Mouse (Mus musculus) Muller cell, postnatal 12 days (primary cell): Measurements from ENCODE around the gene Stk16.

ENCODE experiments used
- DNase-seq: peaks from one replicate; pipeline ENCODE4 v3.0.0-alpha.2; 2015; ENCODE audit errors: inconsistent ontology term

The Stk16 gene

GRCm38 (mm10) chr1:75210136-75211087 lies at the start of gene Stk16, which contains the start of gene Glb1l:
Stk16 (plus strand) TSS chr1:75210838.
Glb1l (minus strand) TSS chr1:75210813.
- DNase-seq = peak; percentile 92

GRCm38 (mm10) chr1:75168093-75168471 lies 42.6 kb upstream of the Stk16 start:
- DNase-seq = no peak

GRCm38 (mm10) chr1:75168472-75169464 lies 41.9 kb upstream of the Stk16 start, which contains the start of gene Zfand2b:
Zfand2b (plus strand) TSS chr1:75168646.
- DNase-seq = peak; percentile 98

GRCm38 (mm10) chr1:75179334-75180104 lies 31.1 kb upstream of the Stk16 start:
- DNase-seq = peak; percentile 85

- DNase-seq = peak; percentile 89
These were observed 30.5 kb upstream of the Stk16 start, which contains the start of gene Abcb6 for GRCm38 (mm10) chr1:75180105-75180590. Abcb6 (minus strand) TSS chr1:75180392.

GRCm38 (mm10) chr1:75180741-75181140 lies 29.9 kb upstream of the Stk16 start:
- no peak for DNase-seq

GRCm38 (mm10) chr1:75181377-75181870 lies 29.2 kb upstream of the Stk16 start:
- DNase-seq = no peak

- DNase-seq = no peak
These were observed 28.5 kb upstream of the Stk16 start for GRCm38 (mm10) chr1:75182160-75182559.

GRCm38 (mm10) chr1:75185495-75185894 lies 25.1 kb upstream of the Stk16 start:
- no peak for DNase-seq

GRCm38 (mm10) chr1:75187126-75187525 lies 23.5 kb upstream of the Stk16 start:
- no peak for DNase-seq

GRCm38 (mm10) chr1:75187914-75188483 lies 22.6 kb upstream of the Stk16 start:
- no peak for DNase-seq

- no peak for DNase-seq
These were observed 20.1 kb upstream of the Stk16 start for GRCm38 (mm10) chr1:75190577-75190976.

GRCm38 (mm10) chr1:75191258-75191621 lies 19.4 kb upstream of the Stk16 start:
- DNase-seq = no peak

- peak; percentile 98 for DNase-seq
These were observed 18.8 kb upstream of the Stk16 start, which contains the start of the genes Ankzf1 and Atg9a for GRCm38 (mm10) chr1:75191622-75192402. Ankzf1 (plus strand) TSS chr1:75192151. Atg9a (minus strand) TSS chr1:75192196.

- no peak for DNase-seq
These were observed 18.2 kb upstream of the Stk16 start for GRCm38 (mm10) chr1:75192452-75192851.

GRCm38 (mm10) chr1:75201236-75201635 lies 9.4 kb upstream of the Stk16 start:
- no peak for DNase-seq

GRCm38 (mm10) chr1:75208967-75209678 lies 1.5 kb upstream of the Stk16 start:
- peak; percentile 48 for DNase-seq

- DNase-seq = no peak
These were observed 587 bp downstream of the Stk16 start for GRCm38 (mm10) chr1:75211141-75211708.
